Mouse (Mus musculus): ENCODE measurements at regions not wholly inside any gene's neighbourhood (a gene's known extent, or its start where the extent isn't known, plus 50 kb on each side); places are given as distances from the start of the nearest gene placed in this dataset. TPM values are rescaled to one million over a fixed set of nuclear protein-coding genes. Genes with fewer than 3 reads are reported as not detected.

Small RNAs in the stretch of these regions (microRNA-seq; reads per million reads assigned to microRNA genes)
- not detected for gene Mir6368

Data from heart, embryonic 16.5 days (tissue).